Mouse (Mus musculus) C2C12 (cell line): ENCODE measurements around the gene Msantd2.

Source experiments
- CTCF ChIP-seq: IDR thresholded peaks from one replicate; pipeline ENCODE4 v1.5.1; 2011; ENCODE audit not compliant: control insufficient read depth, insufficient read depth, insufficient read length
- MAX ChIP-seq: IDR thresholded peaks from one replicate; pipeline ENCODE4 v1.6.1; 2011; ENCODE audit warnings: mild to moderate bottlenecking, control low read depth
- MYOD1 ChIP-seq: IDR thresholded peaks from one replicate; pipeline ENCODE4 v1.6.1; 2011; ENCODE audit warnings: low read depth; ENCODE audit not compliant: control insufficient read depth, insufficient read length
- MYOG ChIP-seq: IDR thresholded peaks from one replicate; pipeline ENCODE4 v1.6.1; 2011; ENCODE audit not compliant: control insufficient read depth, insufficient read length; ENCODE audit errors: extremely low read depth

GRCm38 (mm10) chr9:37527396-37528224, 38.5 kb downstream of the Msantd2 start, which contains the start of gene Esam:
- TF ChIP-seq CTCF (no peak), MAX (no peak), MYOD1 (no peak), MYOG (no peak)
